Mouse (Mus musculus): ENCODE measurements around the gene Mbip.

DNA sequence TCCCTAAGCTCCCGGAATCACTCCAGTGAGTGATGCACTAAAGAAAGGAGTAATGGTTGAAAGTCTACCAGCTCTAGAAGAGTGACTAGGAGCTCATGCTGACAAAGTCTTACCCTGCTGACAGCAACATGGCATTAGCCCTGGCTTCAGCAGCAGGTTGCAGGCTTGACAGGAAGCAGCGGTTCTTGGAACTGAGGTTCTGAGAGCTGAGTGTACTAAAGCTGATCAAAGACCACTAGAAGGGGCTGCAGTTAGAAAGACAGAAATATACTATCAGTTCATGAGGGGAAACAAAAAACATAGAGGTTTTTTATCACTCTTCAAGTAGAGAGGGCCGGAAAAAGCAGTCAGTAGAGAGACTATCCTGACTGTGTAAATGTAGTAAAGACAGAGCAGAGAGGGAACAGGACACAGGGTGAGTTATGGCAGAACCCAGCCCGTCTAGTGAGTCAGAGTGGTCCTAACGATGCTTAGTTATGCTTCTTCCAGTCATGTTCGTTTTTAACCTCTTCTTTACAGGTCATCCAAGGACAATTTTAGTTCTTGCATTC is 18.2 kb downstream of the Mbip start:
- TF ChIP-seq USF2 (conservative IDR thresholded peaks at IDR 0.05; ENCODE audit: low read depth, low read length) (no peak), CHD1 (IDR thresholded peaks at IDR 0.05; ENCODE audit: low read depth, low read length) (no peak), CTCF (conservative IDR thresholded peaks at IDR 0.05 in 1 of 2, IDR thresholded peaks at IDR 0.05 in 1 of 2; ENCODE audit: low read depth in 2 of 2, low read length in 2 of 2) (no peak), ZNF384 (IDR thresholded peaks at IDR 0.05; ENCODE audit: low read depth, low read length) (no peak), MAZ (IDR thresholded peaks at IDR 0.05; ENCODE audit: low read depth, low read length) (no peak), TBP (conservative IDR thresholded peaks at IDR 0.05; ENCODE audit: low read depth, low read length) (no peak), MYC (IDR thresholded peaks at IDR 0.05; ENCODE audit: low read depth, low read length) (no peak), CHD2 (IDR thresholded peaks at IDR 0.05; ENCODE audit: low read length) (no peak)

Measured in CH12.LX (cell line).